Mouse (Mus musculus): ENCODE measurements around the gene Trp53bp2. TPM values are rescaled to one million over a fixed set of nuclear protein-coding genes. Genes with fewer than 3 reads are reported as not detected.

Trp53bp2 gene
- total and polyA plus RNA-seq, 3 experiments, result 2.6 to 15.1 TPM; not detected in 1

GRCm38 (mm10) chr1:182432059-182432458 is 23.1 kb downstream of the Trp53bp2 start:
- Histone ChIP-seq H3K4me3 (ENCODE audit: control insufficient read depth in 1 of 2, insufficient read depth in 1 of 2, low read depth in 2 of 2, low read length in 2 of 2) (no peak overlapping the region), H3K27ac (ENCODE audit: control insufficient read depth, low read depth, low read length) (no peak overlapping the region), H3K9ac (ENCODE audit: control insufficient read depth, low read depth, low read length, poor library complexity, severe bottlenecking) (no peak overlapping the region), H3K36me3 (ENCODE audit: control insufficient read depth in 1 of 2, insufficient read depth in 2 of 2, low read length in 2 of 2) (no peaks in the 10 kb centered on the region; a peak in 3 of 4 replicates), H3K9me3 (replicated peaks; ENCODE audit: insufficient read depth, low read length) (no peaks in the 10 kb centered on the region), H3K4me1 (ENCODE audit: control insufficient read depth in 1 of 2, insufficient read depth in 2 of 2, low read length in 2 of 2) (no peaks in the 10 kb centered on the region), H3K27me3 (ENCODE audit: control insufficient read depth in 1 of 2, insufficient read depth in 2 of 2, low read length in 2 of 2) (no peaks in the 10 kb centered on the region), H3K79me2 (ENCODE audit: control insufficient read depth, insufficient read depth, low read length, poor library complexity) (no peaks in the 10 kb centered on the region)
- no peak for DNase-seq (ENCODE audit: low read depth, low spot score)
- TF ChIP-seq ETS1 (IDR thresholded peaks at IDR 0.05; ENCODE audit: low read depth, low read length), result no peak
- no peak for TF ChIP-seq KAT2A (conservative IDR thresholded peaks at IDR 0.05; ENCODE audit: low read depth, low read length)
- no peak for TF ChIP-seq UBTF (IDR thresholded peaks at IDR 0.05; ENCODE audit: borderline replicate concordance, insufficient read depth, low read depth, low read length)
- TF ChIP-seq HCFC1 (IDR thresholded peaks at IDR 0.05; ENCODE audit: low read depth, low read length), result no peak
- TF ChIP-seq MYC (IDR thresholded peaks at IDR 0.05; ENCODE audit: low read depth, low read length), result no peak
- TF ChIP-seq BHLHE40 (IDR thresholded peaks at IDR 0.05; ENCODE audit: borderline replicate concordance, low read depth, low read length), result no peak
- no peak for TF ChIP-seq SMC3 (IDR thresholded peaks at IDR 0.05; ENCODE audit: low read depth, low read length)
- TF ChIP-seq JUND (IDR thresholded peaks at IDR 0.05; ENCODE audit: low read depth, low read length), result no peak
- no peak for TF ChIP-seq RAD21 (IDR thresholded peaks at IDR 0.05; ENCODE audit: low read depth, low read length)
- TF ChIP-seq USF2 (IDR thresholded peaks at IDR 0.05; ENCODE audit: borderline replicate concordance in 1 of 2, insufficient read depth in 1 of 2, low read depth in 1 of 2, low read length in 2 of 2), result no peak
- TF ChIP-seq TBP (IDR thresholded peaks at IDR 0.05; ENCODE audit: low read depth, low read length), result no peak
- no peak for TF ChIP-seq NELFE (IDR thresholded peaks at IDR 0.05; ENCODE audit: low read depth, low read length)
- TF ChIP-seq RCOR1 (IDR thresholded peaks at IDR 0.05; ENCODE audit: low read depth, low read length), result no peak
- TF ChIP-seq MYB (IDR thresholded peaks at IDR 0.05; ENCODE audit: low read depth, low read length), result no peak
- no peak for TF ChIP-seq TCF12 (IDR thresholded peaks at IDR 0.05; ENCODE audit: low read depth, low read length)
- TF ChIP-seq MAZ (IDR thresholded peaks at IDR 0.05; ENCODE audit: low read depth, low read length), result no peak
- TF ChIP-seq CTCF (IDR thresholded peaks at IDR 0.05 in 2 of 3, conservative IDR thresholded peaks at IDR 0.05 in 1 of 3; ENCODE audit: control insufficient read depth in 1 of 3, insufficient read depth in 1 of 3, low read depth in 2 of 3, low read length in 3 of 3, poor library complexity in 1 of 3, severe bottlenecking in 1 of 3), result no peak
- no peak for TF ChIP-seq ZKSCAN1 (IDR thresholded peaks at IDR 0.05; ENCODE audit: low read depth, low read length)
- no peak for TF ChIP-seq GABPA (IDR thresholded peaks at IDR 0.05; ENCODE audit: low read depth, low read length)
- TF ChIP-seq CHD1 (IDR thresholded peaks at IDR 0.05; ENCODE audit: low read depth, low read length), result no peak

- H3K4me1 ChIP-seq (ENCODE audit: control insufficient read depth in 1 of 2, insufficient read depth in 2 of 2, low read length in 2 of 2), result no peaks in the 10 kb centered on the region
- DNase-seq (ENCODE audit: low read depth, low spot score), result no peak
- no peaks in the 10 kb centered on the region; a peak in 2 of 4 replicates for H3K36me3 ChIP-seq (ENCODE audit: control insufficient read depth in 1 of 2, insufficient read depth in 2 of 2, low read length in 2 of 2)
- H3K27me3 ChIP-seq (ENCODE audit: control insufficient read depth in 1 of 2, insufficient read depth in 2 of 2, low read length in 2 of 2), result no peaks in the 10 kb centered on the region
- no peaks in the 10 kb centered on the region for H3K79me2 ChIP-seq (ENCODE audit: control insufficient read depth, insufficient read depth, low read length, poor library complexity)
- no peak overlapping the region for H3K9ac ChIP-seq (ENCODE audit: control insufficient read depth, low read depth, low read length, poor library complexity, severe bottlenecking)
- no peaks in the 10 kb centered on the region for H3K9me3 ChIP-seq (replicated peaks; ENCODE audit: insufficient read depth, low read length)
- TF ChIP-seq EP300 (IDR thresholded peaks at IDR 0.05; ENCODE audit: low read depth in 1 of 2, low read length in 2 of 2) (no peak), TAL1 (IDR thresholded peaks at IDR 0.05; ENCODE audit: low read length) (no peak), ZKSCAN1 (IDR thresholded peaks at IDR 0.05; ENCODE audit: low read depth, low read length) (no peak), HCFC1 (IDR thresholded peaks at IDR 0.05; ENCODE audit: low read depth, low read length) (no peak), POLR2A (IDR thresholded peaks at IDR 0.05; ENCODE audit: control insufficient read depth in 1 of 2, insufficient read depth in 1 of 2, low read depth in 1 of 2, low read length in 2 of 2, poor library complexity in 1 of 2) (no peak), MXI1 (IDR thresholded peaks at IDR 0.05; ENCODE audit: low read depth, low read length) (no peak)
- no peak overlapping the region for H3K27ac ChIP-seq (ENCODE audit: control insufficient read depth, low read depth, low read length)
- H3K4me3 ChIP-seq (ENCODE audit: control insufficient read depth in 1 of 2, insufficient read depth in 1 of 2, low read depth in 2 of 2, low read length in 2 of 2), result no peak overlapping the region
Observed at GRCm38 (mm10) chr1:182436746-182437145, 27.8 kb downstream of the Trp53bp2 start.
